Mouse (Mus musculus): Measurements from ENCODE around the gene Snrnp25. TPM values are rescaled to one million over a fixed set of nuclear protein-coding genes. Genes with fewer than 3 reads are reported as not detected.

The Snrnp25 gene
- total and polyA plus RNA-seq, 3 experiments: 106 to 208 (median 123) TPM

- peak; percentile 69; the same call in 1 of the 2 replicates for TF ChIP-seq RCOR1 (conservative IDR thresholded peaks at IDR 0.05; ENCODE audit: low read depth, low read length)
- TF ChIP-seq JUND (conservative IDR thresholded peaks at IDR 0.05; ENCODE audit: low read depth, low read length): no peak
- TF ChIP-seq CTCF (conservative IDR thresholded peaks at IDR 0.05 in 1 of 2, IDR thresholded peaks at IDR 0.05 in 1 of 2; ENCODE audit: low read depth in 2 of 2, low read length in 2 of 2): no peak
- 0 out of 2 replicates have a peak, but pooled peaks have one; percentile 20 for TF ChIP-seq EP300 (IDR thresholded peaks at IDR 0.05; ENCODE audit: low read length)
- TF ChIP-seq HCFC1 (IDR thresholded peaks at IDR 0.05; ENCODE audit: low read depth, low read length): no peak
- peak; percentile 39; the same call in 1 of the 2 replicates for TF ChIP-seq IRF4 (IDR thresholded peaks at IDR 0.05; ENCODE audit: low read depth, low read length)
- 0 out of 2 replicates have a peak, but pooled peaks have one; percentile 16 for TF ChIP-seq KAT2A (IDR thresholded peaks at IDR 0.05; ENCODE audit: insufficient replicate concordance, low read length)
- peak; percentile 57; the same call in 1 of the 2 replicates for TF ChIP-seq SIN3A (IDR thresholded peaks at IDR 0.05; ENCODE audit: low read length)
- TF ChIP-seq MEF2A (IDR thresholded peaks at IDR 0.05; ENCODE audit: borderline replicate concordance, low read depth, low read length): 0 out of 2 replicates have a peak, but pooled peaks have one; percentile 11
- TF ChIP-seq ZC3H11A (IDR thresholded peaks at IDR 0.05; ENCODE audit: low read depth, low read length): no peak
- TF ChIP-seq NRF1 (IDR thresholded peaks at IDR 0.05; ENCODE audit: low read depth, low read length): peak; percentile 82
- TF ChIP-seq MAZ (IDR thresholded peaks at IDR 0.05; ENCODE audit: low read depth, low read length): no peak
- peak; percentile 80 for TF ChIP-seq ELF1 (IDR thresholded peaks at IDR 0.05; ENCODE audit: low read depth, low read length)
- TF ChIP-seq MAX (IDR thresholded peaks at IDR 0.05; ENCODE audit: low read length): peak; percentile 81
- no peak for TF ChIP-seq JUN (IDR thresholded peaks at IDR 0.05; ENCODE audit: insufficient read depth, low read depth, low read length)
- no peak for TF ChIP-seq ZKSCAN1 (IDR thresholded peaks at IDR 0.05; ENCODE audit: borderline replicate concordance, low read depth, low read length)
Measured at GRCm38 (mm10) chr11:32222570-32223194, 17.5 kb downstream of the Snrnp25 start (continued).

GRCm38 (mm10) chr11:32223297-32223967, 18.2 kb downstream of the Snrnp25 start:
- in situ Hi-C loops (cut with MboI; ENCODE audit: low pct_ligation_motif_present, low pct_unique_long_range_greater_than_20kb, low sequenced_read_pairs): no loop called here
- Histone ChIP-seq H3K27ac (ENCODE audit: insufficient read depth, low read depth) (no peak overlapping the region), H3K79me2 (replicated peaks; ENCODE audit: control insufficient read depth, extremely low read depth, insufficient read depth, poor library complexity, severe bottlenecking) (no peaks in the 10 kb centered on the region), H3K27me3 (replicated peaks) (peaks cover 19% of the 10 kb centered on the region), H3K36me3 (replicated peaks in 1 of 2; ENCODE audit: control insufficient read depth in 1 of 2, insufficient read depth in 1 of 2, low read length in 1 of 2) (peaks cover 0 to 24% of the 10 kb centered on the region in 2 experiments), H3K4me1 (ENCODE audit: control insufficient read depth in 1 of 2, insufficient read depth in 2 of 2) (peaks cover 12 to 76% of the 10 kb centered on the region in 2 experiments), H3K9me3 (replicated peaks; ENCODE audit: low read length) (peaks cover 3% of the 10 kb centered on the region), H3K4me2 (ENCODE audit: insufficient read depth, low read depth, poor library complexity, severe bottlenecking) (peak overlapping the region; percentile 89), H3K4me3 (replicated peaks in 1 of 3; ENCODE audit: low read depth in 2 of 3, low read length in 2 of 3, poor library complexity in 1 of 3) (no peak overlapping the region), H3K9ac (ENCODE audit: insufficient read depth, low read depth) (0 out of 2 replicates have a peak overlapping the region, but pooled peaks have one; percentile 2)
- no peak for DNase-seq (ENCODE audit: extremely low read depth)
- TF ChIP-seq MXI1 (IDR thresholded peaks at IDR 0.05; ENCODE audit: low read depth, low read length) (0 out of 2 replicates have a peak, but pooled peaks have one; percentile 17), USF2 (conservative IDR thresholded peaks at IDR 0.05; ENCODE audit: low read depth, low read length) (no peak), SIN3A (IDR thresholded peaks at IDR 0.05; ENCODE audit: low read length) (0 out of 2 replicates have a peak, but pooled peaks have one; percentile 7), CTCF (conservative IDR thresholded peaks at IDR 0.05 in 1 of 2, IDR thresholded peaks at IDR 0.05 in 1 of 2; ENCODE audit: low read depth in 2 of 2, low read length in 2 of 2) (peak in 1 of 2 experiments; percentile 31; a peak in 2 of 4 replicates), BHLHE40 (IDR thresholded peaks at IDR 0.05; ENCODE audit: low read depth, low read length) (no peak), MAFK (IDR thresholded peaks at IDR 0.05; ENCODE audit: insufficient replicate concordance, low read length) (no peak), IRF4 (IDR thresholded peaks at IDR 0.05; ENCODE audit: low read depth, low read length) (no peak), POLR2A (IDR thresholded peaks at IDR 0.05; ENCODE audit: low read depth, low read length) (no peak), NELFE (IDR thresholded peaks at IDR 0.05; ENCODE audit: low read depth, low read length) (no peak)
- dilution Hi-C loops (cut with MboI; ENCODE audit: extremely low pct_ligation_motif_present, extremely low pct_unique_long_range_greater_than_20kb, low sequenced_read_pairs): no loop called here
